ENCODE assay signal across 22 mouse cellular contexts in the genomic region with DNA sequence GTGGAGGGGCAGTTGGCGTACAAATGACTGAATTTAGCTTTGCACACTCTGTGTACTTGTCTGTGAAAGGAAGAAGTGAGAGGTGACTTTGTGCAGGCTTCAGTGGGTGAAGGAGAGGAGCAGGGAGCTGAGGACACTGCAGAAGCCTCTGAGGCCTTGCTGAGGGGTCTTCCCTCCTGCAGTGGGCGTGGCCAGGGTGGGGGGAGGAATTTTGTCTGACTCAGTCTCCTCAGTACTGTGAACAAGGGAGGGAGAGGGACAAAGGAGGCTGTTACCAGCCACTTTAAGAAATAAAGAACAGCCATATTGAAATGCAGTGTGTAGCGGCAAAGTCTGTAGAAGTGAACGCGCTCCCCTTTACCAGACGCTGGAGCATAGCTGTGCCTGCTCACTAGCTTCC.
DNase-seq lines count a peak whose midpoint lies in the region; ATAC-seq and TF ChIP-seq lines count a peak whose summit lies in the region.
"Had no signal": no experiment of that assay in that cellular context is flagged by ENCODE, and none has a peak within 500 bp of the region (broad histone marks: within the 10 kb centered on the region; RNA-seq: fewer than 3 reads in every experiment).

No protein-coding gene starts in this region.

- 95% methylated on average over 6 of the region's 6 CpGs for WGBS in embryonic facial prominence, embryonic 12.5 days
- 95% methylated on average over 6 of the region's 6 CpGs for WGBS in embryonic facial prominence, embryonic 10.5 days
- 94% methylated on average over 6 of the region's 6 CpGs for WGBS in liver, embryonic 11.5 days
- 96% methylated on average over 6 of the region's 6 CpGs for WGBS in limb, embryonic 10.5 days
- 96% methylated on average over 6 of the region's 6 CpGs for WGBS in hindbrain, embryonic 11.5 days

- H3K27me3 ChIP-seq in embryonic facial prominence, embryonic 12.5 days: no peaks in the 10 kb centered on the region
- no peaks in the 10 kb centered on the region for H3K27me3 ChIP-seq in embryonic facial prominence, embryonic 10.5 days (replicated peaks; ENCODE audit: low read depth, poor library complexity, severe bottlenecking)
- no peaks in the 10 kb centered on the region for H3K27me3 ChIP-seq in liver, embryonic 11.5 days (replicated peaks; ENCODE audit: control insufficient read depth, insufficient read depth, low read length)
- no peaks in the 10 kb centered on the region for H3K27me3 ChIP-seq in limb, embryonic 10.5 days (ENCODE audit: low read depth, poor library complexity, severe bottlenecking)
- H3K27me3 ChIP-seq in hindbrain, embryonic 11.5 days (ENCODE audit: control insufficient read depth, insufficient read depth, low read length): no peaks in the 10 kb centered on the region
- H3K27me3 ChIP-seq: embryonic facial prominence, embryonic 15.5 days; forebrain, embryonic 15.5 days; heart, embryonic 15.5 days had no signal

- H3K4me2 ChIP-seq in embryonic facial prominence, embryonic 12.5 days (replicated peaks): no peak overlapping the region
- no peak overlapping the region for H3K4me2 ChIP-seq in liver, embryonic 11.5 days
- no peak overlapping the region for H3K4me2 ChIP-seq in hindbrain, embryonic 11.5 days (replicated peaks; ENCODE audit: low read depth, low read length)
- H3K4me2 ChIP-seq: embryonic facial prominence, embryonic 15.5 days; forebrain, embryonic 15.5 days; heart, embryonic 15.5 days; hindbrain, embryonic 14.5 days had no signal

- H3K27ac ChIP-seq in embryonic facial prominence, embryonic 12.5 days: no peak overlapping the region
- no peak overlapping the region for H3K27ac ChIP-seq in embryonic facial prominence, embryonic 10.5 days (replicated peaks)
- no peak overlapping the region for H3K27ac ChIP-seq in liver, embryonic 11.5 days (ENCODE audit: low read depth, low read length)
- peak overlapping the region; percentile 35; the same call in 1 of the 2 replicates for H3K27ac ChIP-seq in ES-E14 (ENCODE audit: insufficient read depth, low read depth, low read length, poor library complexity, severe bottlenecking)
- no peak overlapping the region for H3K27ac ChIP-seq in limb, embryonic 10.5 days
- no peak overlapping the region for H3K27ac ChIP-seq in hindbrain, embryonic 11.5 days (ENCODE audit: low read depth, low read length)
- H3K27ac ChIP-seq: embryonic facial prominence, embryonic 15.5 days; forebrain, embryonic 10.5 days; forebrain, embryonic 15.5 days; heart, embryonic 15.5 days; hindbrain, embryonic 14.5 days had no signal

- H3K4me3 ChIP-seq in embryonic facial prominence, embryonic 12.5 days: no peak overlapping the region
- no peak overlapping the region for H3K4me3 ChIP-seq in embryonic facial prominence, embryonic 10.5 days
- no peak overlapping the region for H3K4me3 ChIP-seq in liver, embryonic 11.5 days (ENCODE audit: low read depth, low read length)
- H3K4me3 ChIP-seq in ES-E14 (ENCODE audit: insufficient read depth in 1 of 2, low read depth in 1 of 2, low read length in 2 of 2, poor library complexity in 1 of 2, severe bottlenecking in 1 of 2): no peak overlapping the region
- no peak overlapping the region for H3K4me3 ChIP-seq in limb, embryonic 10.5 days
- no peak overlapping the region for H3K4me3 ChIP-seq in hindbrain, embryonic 11.5 days (ENCODE audit: low read depth, low read length)
- H3K4me3 ChIP-seq: embryonic facial prominence, embryonic 15.5 days; erythroblast, embryonic 14.5 days; forebrain, embryonic 10.5 days; forebrain, embryonic 15.5 days; heart, embryonic 15.5 days had no signal

- H3K36me3 ChIP-seq in embryonic facial prominence, embryonic 12.5 days: peaks cover 98% of the 10 kb centered on the region
- H3K36me3 ChIP-seq in embryonic facial prominence, embryonic 10.5 days (replicated peaks): peaks cover 100% of the 10 kb centered on the region
- peaks cover 84% of the 10 kb centered on the region for H3K36me3 ChIP-seq in liver, embryonic 11.5 days (ENCODE audit: control insufficient read depth, insufficient read depth, low read length)
- peaks cover 79% of the 10 kb centered on the region for H3K36me3 ChIP-seq in ES-E14 (ENCODE audit: control insufficient read depth, insufficient read depth, low read length, poor library complexity, severe bottlenecking)
- peaks cover 100% of the 10 kb centered on the region for H3K36me3 ChIP-seq in limb, embryonic 10.5 days
- H3K36me3 ChIP-seq in hindbrain, embryonic 11.5 days (ENCODE audit: control insufficient read depth, insufficient read depth, low read length): peaks cover 49% of the 10 kb centered on the region

- H3K9me3 ChIP-seq in embryonic facial prominence, embryonic 12.5 days: no peaks in the 10 kb centered on the region
- no peaks in the 10 kb centered on the region for H3K9me3 ChIP-seq in embryonic facial prominence, embryonic 10.5 days
- no peaks in the 10 kb centered on the region for H3K9me3 ChIP-seq in liver, embryonic 11.5 days (ENCODE audit: control insufficient read depth, low read length)
- H3K9me3 ChIP-seq in ES-E14 (ENCODE audit: control insufficient read depth, insufficient read depth, low read depth, low read length): no peaks in the 10 kb centered on the region
- no peaks in the 10 kb centered on the region for H3K9me3 ChIP-seq in limb, embryonic 10.5 days (replicated peaks)
- no peaks in the 10 kb centered on the region for H3K9me3 ChIP-seq in hindbrain, embryonic 11.5 days (ENCODE audit: control insufficient read depth, low read length)
- H3K9me3 ChIP-seq: embryonic facial prominence, embryonic 15.5 days; forebrain, embryonic 10.5 days; forebrain, embryonic 15.5 days; heart, embryonic 15.5 days had no signal

- H3K4me1 ChIP-seq in embryonic facial prominence, embryonic 12.5 days: no peaks in the 10 kb centered on the region
- H3K4me1 ChIP-seq in embryonic facial prominence, embryonic 10.5 days: no peaks in the 10 kb centered on the region
- no peaks in the 10 kb centered on the region for H3K4me1 ChIP-seq in liver, embryonic 11.5 days (replicated peaks; ENCODE audit: control insufficient read depth, insufficient read depth, low read length)
- H3K4me1 ChIP-seq in ES-E14 (ENCODE audit: control insufficient read depth in 2 of 2, insufficient read depth in 2 of 2, low read length in 2 of 2, poor library complexity in 1 of 2): no peaks in the 10 kb centered on the region; a peak in 2 of 4 replicates
- no peaks in the 10 kb centered on the region for H3K4me1 ChIP-seq in limb, embryonic 10.5 days
- no peaks in the 10 kb centered on the region for H3K4me1 ChIP-seq in hindbrain, embryonic 11.5 days (replicated peaks; ENCODE audit: control insufficient read depth, insufficient read depth, low read length)
- H3K4me1 ChIP-seq: embryonic facial prominence, embryonic 15.5 days; forebrain, embryonic 10.5 days; forebrain, embryonic 15.5 days; heart, embryonic 15.5 days had no signal

- 0 out of 2 replicates have a peak, but pooled peaks have one; percentile 25 for ATAC-seq in embryonic facial prominence, embryonic 12.5 days (ENCODE audit: insufficient number of reproducible peaks, insufficient read depth, low FRiP score, low TSS enrichment)
- 0 out of 2 replicates have a peak, but pooled peaks have one; percentile 6 for ATAC-seq in liver, embryonic 11.5 days (replicated peaks; ENCODE audit: low FRiP score)
- ATAC-seq in hindbrain, embryonic 11.5 days (ENCODE audit: low FRiP score): no peak
- ATAC-seq: CD4-positive, CD25-positive, alpha-beta regulatory T cell, adult 4 months; forebrain, embryonic 15.5 days had no signal

- no peak for DNase-seq in embryonic facial prominence, embryonic 10.5 days (ENCODE audit: low spot score)
- no peak for DNase-seq in liver, embryonic 11.5 days (ENCODE audit: low spot score)
- DNase-seq in liver: no peak
- peak; percentile 15 for DNase-seq in ES-E14 (ENCODE audit: low read depth, low spot score)
- DNase-seq in limb, embryonic 10.5 days (ENCODE audit: low spot score): peak; percentile 33
- no peak for DNase-seq in hindbrain, embryonic 11.5 days (ENCODE audit: low spot score)
- DNase-seq: adrenal gland, postnatal 10 days; B cell, adult 2 months; cerebellum, adult 11 months; cerebellum, adult 8-10 months; cerebellum, postnatal 14 days; gastrocnemius, postnatal 36 days; heart, adult 11 months; heart, postnatal 14 days had no signal

- H3K9ac ChIP-seq in embryonic facial prominence, embryonic 12.5 days: no peak overlapping the region
- no peak overlapping the region for H3K9ac ChIP-seq in liver, embryonic 11.5 days (ENCODE audit: low read depth, low read length)
- H3K9ac ChIP-seq in ES-E14 (ENCODE audit: insufficient read depth, low read depth, low read length, poor library complexity, severe bottlenecking): no peak overlapping the region
- H3K9ac ChIP-seq in hindbrain, embryonic 11.5 days (ENCODE audit: low read depth, low read length): no peak overlapping the region
- H3K9ac ChIP-seq: embryonic facial prominence, embryonic 15.5 days; forebrain, embryonic 15.5 days; heart, embryonic 15.5 days; hindbrain, embryonic 14.5 days had no signal

- in situ Hi-C loops in ES-E14 (cut with MboI; ENCODE audit: low sequenced_read_pairs in 2 of 2, unreplicated experiment in 2 of 2): no loop called here

TF ChIP-seq in ES-E14, 5 proteins besides CTCF, POLR2A, EP300 and RAD21:
- TF ChIP-seq ZNF384 (IDR thresholded peaks at IDR 0.05; ENCODE audit: low read depth, low read length) (no peak), MAFK (IDR thresholded peaks at IDR 0.05; ENCODE audit: insufficient read depth, low read depth, low read length) (no peak), CHD2 (IDR thresholded peaks at IDR 0.05; ENCODE audit: low read depth, low read length) (no peak), HCFC1 (IDR thresholded peaks at IDR 0.05; ENCODE audit: borderline replicate concordance, insufficient read depth, low read length) (no peak)

Comparison
In these comparisons a context has a peak if more than half of its experiments do, and no peak if none do; other contexts are left out.
1. DNase-seq: peak in ES-E14 (single experiment) and limb, embryonic 10.5 days (single experiment); none in embryonic facial prominence, embryonic 10.5 days (single experiment), liver, embryonic 11.5 days (single experiment), liver (single experiment) and hindbrain, embryonic 11.5 days (single experiment).